Mouse (Mus musculus) Patski (cell line): ENCODE measurements around the gene Vopp1. TPM values are rescaled to one million over a fixed set of nuclear protein-coding genes. Genes with fewer than 3 reads are reported as not detected.

Source experiments
- ATAC-seq: fragments of 100-300 bp; one replicate; pipeline ENCODE4 v1.8.0; 2021
- CTCF ChIA-PET: fragments of 350-600 bp; sonication (Branson Sonifier 250); formaldehyde crosslinking; loops from one replicate; lab custom pipeline; 2022; ENCODE audit warnings: inconsistent platforms; lab: Charles Lee
- POLR2A ChIA-PET: fragments of 350-600 bp; sonication (Branson Sonifier 250); formaldehyde crosslinking; loops from one replicate; lab custom pipeline; 2022; ENCODE audit warnings: antibody characterized with exemption, inconsistent platforms; lab: Charles Lee
- DNase-seq: peaks from one replicate; pipeline ENCODE4 v3.0.0-alpha.2; 2011; ENCODE audit warnings: low read depth, low spot score
- H3K27me3 ChIP-seq: fragments of 371-371 bp; one replicate; pipeline ENCODE4 v1.5.1; 2021
- CTCF ChIP-seq: fragments of 100-300 bp; IDR thresholded peaks from one replicate; pipeline ENCODE4 v1.5.1; 2021
- in situ Hi-C: fragments of 300-500 bp; cut with MboI; formaldehyde crosslinking; loops from 3 replicates; pipeline ENCODE4 v1.11.1; 2018; ENCODE audit warnings: low pct_unique_long_range_greater_than_20kb, mixed read lengths
- polyA plus RNA-seq: library from polyadenylated mRNA; unstranded; gene quantifications from one replicate; pipeline ENCODE4 v1.2.3, GENCODE M21; 2021

The Vopp1 gene
- polyA plus RNA-seq, 1 experiment from 2014 or later, result 96.0 TPM

- ChIA-PET CTCF (interaction anchor here (1.0 kb wide), 1 partner anchor 12 kb away, joined by 3 read pairs; no protein-coding TSS in a partner anchor), POLR2A (no interaction called here)
- H3K27me3 ChIP-seq, result no peaks in the 10 kb centered on the region
- no peak for ATAC-seq
- in situ Hi-C loops, result no loop called here
- no peak for TF ChIP-seq CTCF
- no peak for DNase-seq
These were observed 37.6 kb downstream of the Vopp1 start for GRCm38 (mm10) chr6:57787376-57787775.

- no peak for TF ChIP-seq CTCF
- no peak for ATAC-seq
- ChIA-PET POLR2A (no interaction called here), CTCF (interaction anchor here (1.2 to 3.7 kb wide), 4 partner anchors 10 to 14 kb away, joined by 3 to 20 read pairs (median 5); no protein-coding TSS in a partner anchor)
- in situ Hi-C loops, result no loop called here
- DNase-seq, result no peak
- no peaks in the 10 kb centered on the region for H3K27me3 ChIP-seq
These were observed 40.7 kb downstream of the Vopp1 start for GRCm38 (mm10) chr6:57784251-57784650.

- H3K27me3 ChIP-seq, result no peaks in the 10 kb centered on the region
- in situ Hi-C loops, result no loop called here
- ChIA-PET CTCF (interaction anchor here (3.7 kb wide), 1 partner anchor 8 kb away, joined by 20 read pairs; no protein-coding TSS in a partner anchor), POLR2A (no interaction called here)
- no peak for DNase-seq
- TF ChIP-seq CTCF, result no peak
- no peak for ATAC-seq
These were observed 42.3 kb downstream of the Vopp1 start for GRCm38 (mm10) chr6:57782658-57783057.

GRCm38 (mm10) chr6:57780359-57780758 lies 44.6 kb downstream of the Vopp1 start:
- no peak for ATAC-seq
- CTCF ChIA-PET, result interaction anchor here (1.4 kb wide), 1 partner anchor 50 kb away, joined by 3 read pairs; no protein-coding TSS in a partner anchor
- in situ Hi-C loops, result no loop called here

GRCm38 (mm10) chr6:57773792-57774191 lies 51.2 kb downstream of the Vopp1 start:
- no peak for TF ChIP-seq CTCF
- in situ Hi-C loops, result no loop called here
- ATAC-seq (no peak), DNase-seq (no peak)
- no peaks in the 10 kb centered on the region for H3K27me3 ChIP-seq
- POLR2A ChIA-PET, result no interaction called here
- CTCF ChIA-PET, result interaction anchor here (1.1 to 3.7 kb wide), 4 partner anchors 11 to 40 kb away, joined by 3 to 20 read pairs (median 6); no protein-coding TSS in a partner anchor

More at GRCm38 (mm10) chr6:57780359-57780758, 44.6 kb downstream of the Vopp1 start:
- H3K27me3 ChIP-seq, result no peaks in the 10 kb centered on the region
- POLR2A ChIA-PET, result no interaction called here
- no peak for DNase-seq
- TF ChIP-seq CTCF, result no peak

GRCm38 (mm10) chr6:57770467-57771190 lies 54.3 kb downstream of the Vopp1 start:
- TF ChIP-seq CTCF, result no peak
- DNase-seq (no peak), ATAC-seq (no peak)
- no peaks in the 10 kb centered on the region for H3K27me3 ChIP-seq
- ChIA-PET POLR2A (no interaction called here), CTCF (interaction anchor here (0.9 to 1.8 kb wide), 3 partner anchors 14 to 89 kb away, joined by 3 to 5 read pairs (median 3); no protein-coding TSS in a partner anchor)
- in situ Hi-C loops, result no loop called here

- ChIA-PET CTCF (no interaction called here), POLR2A (no interaction called here)
- H3K27me3 ChIP-seq, result no peaks in the 10 kb centered on the region
- DNase-seq (no peak), ATAC-seq (no peak)
- TF ChIP-seq CTCF, result no peak
- in situ Hi-C loops, result no loop called here
These were observed 55.9 kb downstream of the Vopp1 start for GRCm38 (mm10) chr6:57768948-57769525.

- ChIA-PET POLR2A (interaction anchor here (0.6 kb wide), 1 partner anchor 126 kb away, joined by 3 read pairs; no protein-coding TSS in a partner anchor), CTCF (no interaction called here)
- in situ Hi-C loops, result no loop called here
- H3K27me3 ChIP-seq, result no peaks in the 10 kb centered on the region
- DNase-seq (no peak), ATAC-seq (no peak)
- TF ChIP-seq CTCF, result no peak
These were observed 57.7 kb downstream of the Vopp1 start for GRCm38 (mm10) chr6:57767112-57767868.

- ChIA-PET CTCF (no interaction called here), POLR2A (no interaction called here)
- TF ChIP-seq CTCF, result no peak
- DNase-seq (no peak), ATAC-seq (no peak)
- in situ Hi-C loops, result no loop called here
- no peaks in the 10 kb centered on the region for H3K27me3 ChIP-seq
These were observed 58.7 kb downstream of the Vopp1 start for GRCm38 (mm10) chr6:57766287-57766686.

GRCm38 (mm10) chr6:57765095-57765878 lies 59.7 kb downstream of the Vopp1 start:
- in situ Hi-C loops, result no loop called here
- ChIA-PET POLR2A (no interaction called here), CTCF (no interaction called here)
- H3K27me3 ChIP-seq, result no peaks in the 10 kb centered on the region
- no peak for ATAC-seq
- DNase-seq, result no peak
- TF ChIP-seq CTCF, result no peak
